Mouse (Mus musculus): Measurements from ENCODE around the gene Hnrnpm. TPM values are rescaled to one million over a fixed set of nuclear protein-coding genes. Genes with fewer than 3 reads are reported as not detected.

Hnrnpm gene
- total RNA-seq, 4 experiments from 2014 or later: 37.6 to 69.2 (median 57.2) TPM

DNA sequence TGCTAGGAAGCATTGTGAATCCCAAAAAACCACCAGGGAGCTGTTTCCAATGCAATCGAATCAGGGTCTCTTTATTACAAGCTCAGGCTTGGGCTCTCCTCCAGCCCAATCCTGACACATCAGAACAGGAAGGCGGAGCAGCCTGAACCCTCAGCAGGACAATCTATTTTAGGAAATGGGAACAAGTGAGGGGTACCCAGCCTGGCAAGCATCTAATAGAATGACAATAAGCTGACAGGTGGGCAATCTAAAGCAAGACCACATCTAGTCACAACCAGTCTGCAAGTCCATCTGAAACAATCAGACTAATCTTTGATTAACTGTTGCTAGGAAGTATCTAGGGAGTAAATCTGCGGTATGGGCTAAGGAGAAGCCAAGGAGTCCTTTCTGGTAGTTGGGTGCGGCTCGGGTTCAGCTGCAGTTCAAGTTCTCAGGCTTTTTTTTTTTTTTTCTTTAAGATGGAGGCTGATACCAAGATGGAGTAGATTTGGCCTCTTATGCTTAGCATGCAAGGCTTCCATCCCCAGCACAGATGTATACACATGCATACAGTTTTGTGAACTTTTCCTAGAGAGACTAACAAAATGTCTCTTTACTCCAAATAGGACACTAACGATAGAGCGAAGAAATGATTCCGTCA lies 86.7 kb downstream of the Hnrnpm start:
- DNase-seq (ENCODE audit: low spot score in 2 of 2): no peak

DNA sequence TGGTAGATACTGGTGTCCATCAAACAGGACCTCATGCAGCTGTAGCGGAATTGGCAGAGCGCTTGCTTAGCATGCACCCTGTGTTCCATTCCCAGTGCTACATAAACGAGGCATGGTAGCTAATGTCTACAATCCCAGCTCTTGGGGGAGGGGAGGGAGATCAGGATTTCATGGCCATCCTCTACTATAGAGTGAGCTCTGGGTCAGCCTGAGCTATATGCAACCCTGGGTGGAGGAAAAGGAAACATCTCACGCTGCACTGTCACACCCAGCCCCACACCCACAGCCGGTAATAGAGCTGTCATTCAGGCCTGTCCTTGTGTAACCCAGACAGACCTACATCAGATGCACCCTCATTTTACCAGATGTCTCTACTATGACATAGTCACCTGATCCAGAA lies 88.2 kb downstream of the Hnrnpm start:
- DNase-seq (ENCODE audit: low spot score in 2 of 2): no peak

DNA sequence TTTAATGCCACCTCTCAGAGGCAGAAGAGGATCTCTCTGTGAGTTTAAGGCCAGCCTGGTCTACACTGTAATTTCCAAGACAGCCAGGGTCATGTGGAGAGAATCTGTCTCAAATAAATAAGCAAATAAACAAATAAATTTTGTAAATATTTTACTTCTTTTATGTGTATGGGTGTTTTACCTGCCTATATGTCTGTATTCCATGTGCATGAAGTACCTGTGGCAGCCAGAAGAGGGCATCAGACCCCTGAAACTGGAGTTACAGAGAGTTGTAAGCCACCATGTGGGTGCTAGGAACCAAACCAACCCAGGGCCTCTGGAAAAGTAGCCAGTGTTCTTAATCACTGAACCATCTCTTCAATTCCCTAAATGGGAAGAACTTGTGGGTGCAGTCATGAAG lies 89.4 kb downstream of the Hnrnpm start:
- DNase-seq (ENCODE audit: low spot score in 2 of 2): no peak

Other genes with a start within 250 kb of the Hnrnpm start
- 1 to 10 TPM; 2.6 to 5.4 (median 3.2) TPM for gene Adamts10, start 162.7 kb downstream of the Hnrnpm start, total RNA-seq (2022)
- gene Myo1f, start 131.2 kb downstream of the Hnrnpm start, total RNA-seq (2022): 1 to 10 TPM in 1 of 4 experiments, under 1 TPM in 3; 0.07 to 2.0 (median 0.34) TPM
- 1 to 10 TPM; 4.7 to 8.6 (median 6.3) TPM for gene Zfp414, start 57.8 kb downstream of the Hnrnpm start, total RNA-seq (2022)
- under 1 TPM in 2 of 4 experiments, not detected in 2; 0.15 to 0.24 TPM for gene Pram1, start 48.8 kb downstream of the Hnrnpm start, total RNA-seq (2022)
- 100 to 1,000 TPM in 1 of 4 experiments, 10 to 100 TPM in 3; 90.1 to 113 (median 96.7) TPM for gene March2, start 31.8 kb upstream of the Hnrnpm start, total RNA-seq (2022)
- 100 to 1,000 TPM; 131 to 136 (median 133) TPM for gene Rab11b, start 73.7 kb upstream of the Hnrnpm start, total RNA-seq (2022)
- 1 to 10 TPM in 3 of 4 experiments, under 1 TPM in 1; 0.41 to 5.5 (median 3.0) TPM for gene Angptl4, start 95.0 kb upstream of the Hnrnpm start, total RNA-seq (2022)
- 10 to 100 TPM; 12.4 to 17.4 (median 14.8) TPM for gene Kank3, start 123.7 kb upstream of the Hnrnpm start, total RNA-seq (2022)
- gene Rps28, start 137.7 kb upstream of the Hnrnpm start, total RNA-seq (2022): 100 to 1,000 TPM; 634 to 807 (median 649) TPM
- gene Ndufa7, start 137.7 kb upstream of the Hnrnpm start, total RNA-seq (2022): 100 to 1,000 TPM; 371 to 396 (median 385) TPM
- gene Cd320, start 156.2 kb upstream of the Hnrnpm start, total RNA-seq (2022): 10 to 100 TPM; 16.3 to 18.0 (median 17.0) TPM
- gene Gm7029, start 187.0 kb upstream of the Hnrnpm start, total RNA-seq (2022): not detected
- under 1 TPM in 3 of 4 experiments, not detected in 1; 0.19 to 0.56 (median 0.45) TPM for gene Kifc1, start 203.8 kb upstream of the Hnrnpm start, total RNA-seq (2022)
- gene Platr17, start 218.3 kb upstream of the Hnrnpm start, total RNA-seq (2022): not detected
- 10 to 100 TPM; 14.1 to 18.5 (median 16.1) TPM for gene Daxx, start 222.6 kb upstream of the Hnrnpm start, total RNA-seq (2022)
- gene Tapbp, start 229.0 kb upstream of the Hnrnpm start, total RNA-seq (2022): 10 to 100 TPM; 35.3 to 41.1 (median 38.3) TPM
- gene Zbtb22, start 229.0 kb upstream of the Hnrnpm start, total RNA-seq (2022): 10 to 100 TPM; 14.5 to 18.7 (median 17.1) TPM
- 10 to 100 TPM; 20.3 to 26.3 (median 23.6) TPM for gene Rgl2, start 242.7 kb upstream of the Hnrnpm start, total RNA-seq (2022)